Mouse (Mus musculus): ENCODE results near the gene Rtl5.

DNA sequence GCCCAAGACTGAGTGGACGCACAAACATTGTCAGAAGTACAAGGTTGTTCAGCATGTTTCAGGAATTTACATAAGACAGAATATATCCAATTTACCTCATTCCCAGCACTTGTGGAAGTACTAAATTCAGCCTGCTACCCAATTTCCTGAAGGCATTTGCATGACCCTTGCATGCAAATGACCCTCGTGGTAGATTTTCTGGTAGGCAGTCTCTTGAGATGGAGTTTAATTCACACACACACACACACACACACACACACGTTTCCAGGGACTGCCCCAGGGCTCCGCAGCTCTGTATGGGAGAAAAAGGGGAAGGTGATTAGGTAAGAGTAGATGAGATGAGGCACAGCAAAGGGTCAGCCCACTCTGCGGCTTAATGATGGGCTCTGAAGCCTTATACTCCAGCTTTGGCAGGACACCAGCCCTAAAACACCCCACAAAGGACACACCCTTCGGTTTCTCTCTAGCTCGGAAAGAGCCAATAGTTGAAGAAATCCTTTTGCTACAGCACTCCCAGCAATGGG is 23.3 kb upstream of the Rtl5 start:
- no peak for TF ChIP-seq POLR2A (IDR thresholded peaks at IDR 0.05; ENCODE audit: borderline replicate concordance, extremely low read depth, insufficient read depth, insufficient read length, poor library complexity, severe bottlenecking)
- TF ChIP-seq CTCF (IDR thresholded peaks at IDR 0.05; ENCODE audit: borderline replicate concordance, extremely low read depth, insufficient read depth, insufficient read length): no peak

Measured in brain, embryonic 14.5 days (tissue).